Mouse (Mus musculus) cortical plate, adult 2 months (tissue): ENCODE results near the gene Crim1. TPM values are rescaled to one million over a fixed set of nuclear protein-coding genes. Genes with fewer than 3 reads are reported as not detected.

Experiments used
- H3K27ac ChIP-seq: fragments of 200-500 bp; 2 replicates; pipeline ENCODE4 v1.5.1; 2012; ENCODE audit warnings: low read length, control low read depth, inconsistent platforms; ENCODE audit not compliant: insufficient read depth
- H3K4me1 ChIP-seq: fragments of 200-500 bp; 2 replicates; pipeline ENCODE4 v1.6.1; 2011; ENCODE audit warnings: low read length; ENCODE audit not compliant: control insufficient read depth, insufficient read depth
- H3K4me3 ChIP-seq: fragments of 200-500 bp; 2 replicates; pipeline ENCODE4 v1.5.1; 2011; ENCODE audit warnings: mild to moderate bottlenecking, low read length, control low read depth; ENCODE audit not compliant: insufficient read depth
- CTCF ChIP-seq: fragments of 200-500 bp; IDR thresholded peaks from 2 replicates; pipeline ENCODE4 v1.5.1; 2011; ENCODE audit warnings: mild to moderate bottlenecking, control low read depth, low read length; ENCODE audit not compliant: insufficient read depth; ENCODE audit errors: extremely low read depth
- POLR2A ChIP-seq: fragments of 200-500 bp; IDR thresholded peaks from 2 replicates; pipeline ENCODE4 v1.6.1; 2011; ENCODE audit warnings: mild to moderate bottlenecking, low read length, control low read depth; ENCODE audit not compliant: insufficient read depth; ENCODE audit errors: extremely low read depth
- polyA plus RNA-seq: library from polyadenylated mRNA; depleted of rRNA; stranded (reverse); fragments of >200 nt; gene quantifications from 2 replicates; pipeline ENCODE4 v1.2.3, GENCODE M21; 2012

Gene Crim1
- polyA plus RNA-seq, 1 experiment, result 33.5 TPM

DNA sequence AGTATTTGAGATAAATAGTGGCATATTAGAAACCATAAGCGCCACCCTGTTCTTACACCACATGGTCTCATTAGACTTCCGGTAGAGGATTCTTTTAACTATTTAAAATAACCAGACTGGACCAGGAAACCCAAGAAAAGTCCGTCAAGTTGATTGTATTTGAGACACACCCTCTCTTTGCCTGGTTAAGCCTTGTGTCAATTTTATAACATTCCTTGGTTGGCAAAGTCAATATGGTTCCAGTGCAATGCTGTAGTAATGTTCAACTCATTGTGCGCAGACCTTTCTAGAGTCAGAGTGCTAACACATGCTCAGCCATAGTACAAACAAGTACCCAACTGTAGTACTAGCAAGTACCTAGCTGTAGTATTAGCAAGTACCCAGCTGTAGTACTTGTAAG is 61.6 kb downstream of the Crim1 start:
- no peaks in the 10 kb centered on the region for H3K4me1 ChIP-seq
- no peak overlapping the region for H3K27ac ChIP-seq
- TF ChIP-seq CTCF, result no peak
- no peak overlapping the region for H3K4me3 ChIP-seq

DNA sequence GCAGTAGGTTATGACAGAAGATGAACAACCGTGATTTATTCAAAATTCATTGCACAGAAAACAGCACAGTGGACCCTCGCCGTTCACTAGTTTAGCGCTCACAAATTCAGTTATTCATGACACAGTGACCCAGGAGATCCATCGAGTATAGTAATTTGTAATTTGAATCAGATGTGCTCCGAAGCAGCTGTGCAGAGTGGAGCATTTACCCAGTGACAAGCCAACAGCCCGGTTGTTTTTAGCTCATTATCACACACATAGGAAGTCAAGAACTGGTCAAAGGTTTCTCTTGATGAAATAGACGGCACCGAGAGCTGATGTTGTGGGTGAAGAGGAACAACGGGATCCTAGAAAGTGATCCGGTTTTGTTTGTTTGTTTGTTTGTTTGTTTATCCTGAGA is 64.1 kb downstream of the Crim1 start:
- H3K4me1 ChIP-seq, result peaks cover 1% of the 10 kb centered on the region; the same call in 1 of the 2 replicates
- H3K27ac ChIP-seq, result no peak overlapping the region
- no peak for TF ChIP-seq CTCF
- TF ChIP-seq POLR2A, result no peak
- H3K4me3 ChIP-seq, result no peak overlapping the region

DNA sequence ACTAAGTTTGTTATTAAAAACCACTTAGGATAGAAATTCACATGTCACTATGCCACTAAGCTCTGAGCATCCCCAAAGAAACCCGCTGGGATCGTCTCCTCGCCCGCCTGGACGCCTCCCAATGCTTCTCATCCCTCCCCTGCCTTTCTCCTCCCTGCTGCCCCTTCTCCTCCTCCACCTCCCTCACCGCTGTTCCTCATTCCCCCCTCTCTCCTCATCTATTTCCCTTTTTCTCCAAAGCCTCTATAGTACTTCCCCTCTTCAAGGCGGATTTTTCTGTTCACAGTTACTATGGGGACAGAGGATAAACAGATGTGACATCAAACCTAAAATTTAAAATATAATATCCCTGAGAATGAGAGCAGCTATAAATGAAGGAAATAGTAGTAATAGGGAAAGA is 65.1 kb downstream of the Crim1 start:
- no peak for TF ChIP-seq CTCF
- TF ChIP-seq POLR2A, result no peak
- Histone ChIP-seq H3K4me1 (peaks cover 1% of the 10 kb centered on the region; the same call in 1 of the 2 replicates), H3K4me3 (no peak overlapping the region), H3K27ac (no peak overlapping the region)

DNA sequence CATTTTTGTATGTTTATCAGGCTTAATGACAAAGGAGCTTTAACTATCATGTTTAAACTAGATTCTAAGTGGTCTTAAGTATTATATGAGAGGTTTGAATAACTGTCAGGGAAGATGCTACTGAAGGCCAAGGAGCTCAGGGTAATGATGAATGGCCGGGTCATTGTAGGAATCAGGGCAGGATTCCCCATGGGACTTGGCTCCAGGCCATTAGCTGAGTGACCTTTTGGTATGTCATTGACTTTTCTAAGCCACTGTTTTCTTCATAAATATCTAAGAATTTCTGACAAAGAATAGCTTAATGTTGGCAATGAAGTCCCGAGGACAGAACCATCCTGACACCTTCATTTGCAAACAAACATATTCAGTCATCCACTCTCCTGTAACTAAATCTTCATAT is 66.2 kb downstream of the Crim1 start:
- TF ChIP-seq POLR2A, result no peak
- no peak for TF ChIP-seq CTCF
- peaks cover 1% of the 10 kb centered on the region; the same call in 1 of the 2 replicates for H3K4me1 ChIP-seq
- no peak overlapping the region for H3K27ac ChIP-seq
- H3K4me3 ChIP-seq, result no peak overlapping the region

DNA sequence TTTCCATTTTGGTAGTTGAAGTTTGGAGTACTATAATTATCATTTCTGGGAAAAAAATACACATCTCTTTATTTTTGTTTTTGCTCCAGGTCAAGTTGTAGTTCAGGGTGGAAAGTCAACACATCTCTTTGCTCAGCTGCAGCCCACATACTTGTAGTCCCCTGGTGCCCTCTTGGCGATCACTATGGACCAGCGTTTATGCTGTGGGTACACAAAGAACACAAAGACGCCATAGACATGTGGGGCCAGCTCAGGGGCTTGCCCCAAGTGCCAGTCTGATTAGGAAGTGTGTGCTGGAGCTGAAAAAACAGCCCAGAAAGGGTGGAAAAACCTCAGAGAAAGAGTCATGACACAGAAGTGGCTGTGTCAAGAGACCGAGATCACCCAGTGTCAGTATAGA is 68.5 kb downstream of the Crim1 start:
- H3K27ac ChIP-seq, result no peak overlapping the region
- peaks cover 5% of the 10 kb centered on the region; the same call in 1 of the 2 replicates for H3K4me1 ChIP-seq
- no peak overlapping the region for H3K4me3 ChIP-seq
- TF ChIP-seq CTCF (no peak), POLR2A (no peak)

DNA sequence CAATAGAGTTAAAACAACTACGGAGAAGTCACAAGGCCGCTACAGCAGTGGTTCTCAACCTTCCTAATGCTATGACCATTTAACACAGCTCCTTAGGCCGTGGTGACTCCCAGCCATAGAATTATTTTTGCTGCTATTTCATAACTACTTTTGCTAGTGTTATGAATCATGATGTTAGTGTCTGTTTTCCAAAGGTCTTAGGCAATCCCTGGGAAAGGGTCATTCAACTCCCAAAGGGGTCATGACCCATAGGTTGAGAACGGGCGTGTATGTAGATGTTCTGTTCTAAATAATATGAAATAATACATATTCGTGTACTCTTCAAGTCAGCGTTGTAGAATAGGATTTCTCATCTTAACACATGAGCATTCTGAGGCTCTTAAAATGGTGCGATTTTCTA is 69.3 kb downstream of the Crim1 start:
- Histone ChIP-seq H3K4me1 (peaks cover 6% of the 10 kb centered on the region; the same call in 1 of the 2 replicates), H3K27ac (no peak overlapping the region), H3K4me3 (no peak overlapping the region)
- TF ChIP-seq CTCF (no peak), POLR2A (no peak)

DNA sequence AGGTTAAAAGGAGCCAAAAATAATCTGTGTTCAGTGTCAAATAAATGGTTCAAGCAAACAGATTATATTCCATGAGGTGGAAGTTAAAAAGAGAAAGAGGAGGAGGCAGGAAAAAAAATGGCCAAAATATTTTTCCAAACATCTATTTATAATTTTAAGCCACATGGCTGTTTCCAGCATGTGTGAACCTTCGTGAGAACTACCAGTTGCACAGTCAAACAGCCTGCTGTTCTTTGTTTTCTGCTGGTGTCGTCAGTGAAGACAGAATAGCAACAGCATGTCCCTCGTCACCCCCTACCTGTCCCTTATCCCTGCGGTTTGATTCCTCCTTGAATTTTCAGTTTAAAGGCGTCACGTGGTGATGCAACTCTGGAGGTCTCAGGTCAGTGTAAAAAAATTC is 70.0 kb downstream of the Crim1 start:
- Histone ChIP-seq H3K4me1 (peaks cover 7% of the 10 kb centered on the region; the same call in 1 of the 2 replicates), H3K27ac (no peak overlapping the region), H3K4me3 (no peak overlapping the region)
- no peak for TF ChIP-seq POLR2A
- no peak for TF ChIP-seq CTCF

DNA sequence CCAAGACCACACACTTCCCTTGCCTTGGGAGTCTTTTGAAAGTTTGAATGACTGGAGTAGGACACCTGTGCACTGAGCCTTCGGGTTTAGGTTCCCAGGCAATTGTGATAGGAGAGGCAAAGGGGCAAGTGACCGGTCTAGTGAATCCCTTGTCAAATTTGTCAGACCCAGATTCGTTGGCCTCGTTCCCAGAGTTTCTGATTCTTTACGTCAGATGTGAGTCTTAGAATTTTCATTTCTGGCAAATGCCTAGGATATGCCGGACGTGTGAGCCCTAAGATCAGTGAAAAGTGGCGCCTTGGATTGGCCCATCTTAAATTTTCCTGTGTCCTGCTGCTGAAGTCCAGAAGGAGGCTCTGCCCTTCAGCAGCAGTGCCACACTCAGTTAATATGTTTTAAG is 71.7 kb downstream of the Crim1 start:
- Histone ChIP-seq H3K4me1 (peaks cover 8% of the 10 kb centered on the region; the same call in 1 of the 2 replicates), H3K4me3 (no peak overlapping the region), H3K27ac (no peak overlapping the region)
- no peak for TF ChIP-seq POLR2A
- no peak for TF ChIP-seq CTCF

DNA sequence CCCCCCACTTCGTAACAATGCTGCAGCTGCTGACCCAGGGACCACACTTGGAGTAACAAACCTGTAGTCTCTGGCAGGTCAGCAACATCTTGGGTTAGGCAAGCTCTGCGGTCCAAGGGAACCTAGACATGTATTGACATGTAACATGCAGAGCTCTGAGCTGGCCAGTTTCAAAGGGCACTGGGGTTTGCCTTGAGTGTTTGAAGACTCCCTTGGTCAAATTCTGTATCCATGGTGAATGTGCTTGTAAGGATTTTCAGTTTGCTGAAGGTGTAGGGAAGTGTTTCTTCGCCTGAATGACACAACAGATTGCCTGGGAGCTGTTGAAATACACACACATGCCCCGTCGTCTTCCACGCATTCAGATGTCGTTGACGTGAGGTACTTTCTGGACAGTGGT is 72.1 kb downstream of the Crim1 start:
- Histone ChIP-seq H3K27ac (no peak overlapping the region), H3K4me1 (peaks cover 8% of the 10 kb centered on the region; the same call in 1 of the 2 replicates), H3K4me3 (no peak overlapping the region)
- no peak for TF ChIP-seq CTCF
- TF ChIP-seq POLR2A, result no peak

DNA sequence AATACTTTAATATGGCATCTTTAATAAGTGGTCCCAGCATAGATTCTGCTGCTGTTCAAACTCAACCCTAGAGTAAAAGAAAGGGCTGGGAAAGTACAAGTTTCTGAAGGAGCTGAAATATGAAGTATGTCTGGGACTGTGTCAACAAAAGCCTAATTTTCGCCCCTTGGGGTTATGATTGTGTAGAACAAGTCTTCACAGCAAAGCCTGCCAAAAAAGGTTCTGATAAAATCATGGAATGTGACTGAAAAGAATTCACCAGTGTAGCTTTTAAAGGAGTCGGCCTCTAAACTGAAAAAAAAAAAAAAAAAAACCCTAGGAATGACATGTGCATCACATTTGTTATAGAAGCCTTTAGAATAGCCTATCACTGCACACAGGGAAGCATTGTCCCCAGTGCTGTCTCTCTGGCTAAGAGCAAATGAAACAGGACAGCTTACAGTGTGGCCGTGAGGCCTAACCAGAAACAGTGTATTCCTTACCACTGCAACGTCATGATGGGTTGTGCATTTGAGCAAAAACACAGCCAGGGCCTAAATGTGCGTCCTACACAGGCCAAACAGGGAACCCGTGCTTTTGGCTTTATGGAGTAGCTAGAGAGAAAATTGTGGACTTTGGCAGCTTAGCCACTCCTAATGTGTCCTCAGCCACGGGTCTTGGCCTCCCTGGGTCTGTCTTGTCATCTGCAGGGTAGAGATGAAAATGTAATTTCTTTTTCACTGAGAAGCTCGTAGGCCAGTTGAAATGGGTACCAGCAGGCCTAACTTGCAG is 72.8 kb downstream of the Crim1 start:
- H3K27ac ChIP-seq, result no peak overlapping the region
- H3K4me1 ChIP-seq, result peaks cover 7% of the 10 kb centered on the region; the same call in 1 of the 2 replicates
- no peak for TF ChIP-seq CTCF
- no peak for TF ChIP-seq POLR2A
- H3K4me3 ChIP-seq, result no peak overlapping the region
